Mouse (Mus musculus): Measurements from ENCODE around the gene Olfr95. TPM values are rescaled to one million over a fixed set of nuclear protein-coding genes. Genes with fewer than 3 reads are reported as not detected.

Olfr95 gene
- total RNA-seq (2023): not detected

GRCm38 (mm10) chr17:37213018-37213417 lies at the start of gene Olfr95:
Gene Olfr95 (minus strand): TSS chr17:37213118.

GRCm38 (mm10) chr17:37237230-37237629 lies 24.3 kb upstream of the Olfr95 start, which contains the start of gene Olfr97:
Gene Olfr97 (minus strand): TSS chr17:37237330.

DNA sequence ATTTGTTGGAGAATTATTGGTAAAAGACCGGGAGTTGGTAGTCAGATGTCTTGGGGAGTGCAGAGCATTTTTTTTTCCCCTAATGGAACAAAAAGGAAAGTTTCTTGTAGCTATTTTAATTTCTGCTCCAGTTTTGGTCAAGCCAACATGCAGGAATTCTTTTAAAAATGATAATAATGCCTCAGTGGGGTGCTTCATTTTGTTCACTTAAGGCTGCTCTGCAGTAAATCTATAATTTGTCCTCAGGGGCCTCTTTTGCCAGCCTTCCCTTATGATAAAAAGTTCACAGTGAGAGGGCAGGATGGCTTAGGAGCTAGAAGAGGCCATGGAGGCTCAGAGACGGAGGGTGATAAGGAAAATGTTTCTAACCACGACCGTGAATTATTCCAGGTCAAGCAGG lies 6.9 kb upstream of the Olfr95 start, which contains the start of gene Olfr96:
TSS of gene Olfr96 (plus strand) at position 301 of the 400 bp plus-strand sequence.

DNA sequence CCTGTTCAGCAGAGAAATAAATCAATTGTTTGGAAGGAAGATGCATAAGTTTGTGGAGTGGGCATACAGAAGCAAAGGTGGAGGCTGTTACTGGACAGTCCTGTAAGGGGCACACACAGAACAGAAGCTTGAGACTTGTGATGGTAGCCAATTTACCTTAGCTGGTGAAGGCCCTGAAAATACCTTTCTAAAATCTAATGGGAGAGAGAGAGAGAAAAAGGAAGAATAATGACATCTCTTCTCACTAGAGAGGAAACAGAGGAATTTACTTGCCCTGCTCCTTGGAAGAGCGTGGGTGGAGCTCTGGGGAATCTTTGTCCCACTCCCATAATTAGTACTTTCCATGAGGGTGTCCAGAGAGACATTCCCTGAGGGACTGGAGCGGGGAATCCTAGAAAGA lies 12.0 kb downstream of the Olfr95 start, which contains the start of gene Olfr94:
TSS of gene Olfr94 (minus strand) at position 101 of the 400 bp plus-strand sequence.

GRCm38 (mm10) chr17:37193656-37194055 lies 19.3 kb downstream of the Olfr95 start, which contains the start of gene Ubd:
Gene Ubd (plus strand): TSS chr17:37193892.

DNA sequence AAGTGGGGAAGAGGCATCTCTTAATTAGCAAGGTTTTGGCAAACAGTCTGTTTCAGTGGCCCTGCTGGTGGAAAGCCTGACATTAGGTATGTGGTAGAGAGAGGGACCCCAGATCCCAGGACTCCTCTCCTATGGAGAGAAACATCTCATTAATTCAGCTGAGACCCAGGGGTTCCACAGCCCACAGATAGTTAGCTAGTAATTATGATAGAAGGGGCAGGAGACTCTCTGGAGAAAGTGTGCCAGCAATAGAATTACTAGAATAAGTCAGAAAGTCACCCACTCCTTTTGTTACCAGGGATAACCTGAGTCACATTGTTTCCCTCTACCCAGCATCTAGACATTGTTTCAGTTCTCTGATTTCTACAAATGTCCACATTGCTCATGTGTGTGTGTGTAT lies 51.5 kb downstream of the Olfr95 start, which contains the start of gene Olfr93:
TSS of gene Olfr93 (minus strand) at position 101 of the 400 bp plus-strand sequence.

Other genes starting within 250 kb of the Olfr95 start
- gene 2410137M14Rik, start 231.9 kb downstream of the Olfr95 start, total RNA-seq (2023): not detected
- gene H2-M5, start 223.6 kb downstream of the Olfr95 start, total RNA-seq (2023): not detected
- not detected for gene Zfp57, start 212.0 kb downstream of the Olfr95 start, total RNA-seq (2023)
- not detected for gene Mog, start 189.7 kb downstream of the Olfr95 start, total RNA-seq (2023)
- gene Gabbr1, start 167.2 kb downstream of the Olfr95 start, total RNA-seq (2023): 153 TPM
- gene Olfr90, start 124.6 kb downstream of the Olfr95 start, total RNA-seq (2023): 0.18 TPM
- gene Olfr91, start 114.8 kb downstream of the Olfr95 start, total RNA-seq (2023): not detected
- gene Olfr92, start 93.0 kb downstream of the Olfr95 start, total RNA-seq (2023): not detected
- gene Olfr93, start 51.6 kb downstream of the Olfr95 start, total RNA-seq (2023): not detected
- not detected for gene Ubd, start 19.2 kb downstream of the Olfr95 start, total RNA-seq (2023)
- gene Olfr94, start 12.1 kb downstream of the Olfr95 start, total RNA-seq (2023): not detected
- not detected for gene Olfr96, start 7.0 kb upstream of the Olfr95 start, total RNA-seq (2023)
- gene Olfr97, start 24.2 kb upstream of the Olfr95 start, total RNA-seq (2023): not detected
- not detected for gene Olfr98, start 50.6 kb upstream of the Olfr95 start, total RNA-seq (2023)
- gene H2-M3, start 57.1 kb upstream of the Olfr95 start, total RNA-seq (2023): 38.8 TPM
- not detected for gene Olfr99, start 70.3 kb upstream of the Olfr95 start, total RNA-seq (2023)
- not detected for gene Olfr101, start 91.2 kb upstream of the Olfr95 start, total RNA-seq (2023)
- gene Olfr102, start 103.9 kb upstream of the Olfr95 start, total RNA-seq (2023): not detected
- not detected for gene Olfr103, start 126.6 kb upstream of the Olfr95 start, total RNA-seq (2023)
- not detected for gene Olfr104-ps, start 146.5 kb upstream of the Olfr95 start, total RNA-seq (2023)
- not detected for gene Olfr105-ps, start 165.9 kb upstream of the Olfr95 start, total RNA-seq (2023)
- not detected for gene Olfr106-ps, start 177.3 kb upstream of the Olfr95 start, total RNA-seq (2023)
- not detected for gene Olfr107, start 186.1 kb upstream of the Olfr95 start, total RNA-seq (2023)
- not detected for gene Olfr108, start 232.4 kb upstream of the Olfr95 start, total RNA-seq (2023)
- gene Olfr109, start 245.8 kb upstream of the Olfr95 start, total RNA-seq (2023): not detected

Data from CD8-positive naive resting alpha-beta T cell, adult 57 days (primary cell).